Mouse (Mus musculus) midbrain, embryonic 10.5 days (tissue): ENCODE measurements around the gene Ugt1a1. TPM values are rescaled to one million over a fixed set of nuclear protein-coding genes. Genes with fewer than 3 reads are reported as not detected.

ENCODE experiments used
- DNase-seq: peaks from one replicate; pipeline ENCODE4 v3.0.0-alpha.2; 2017; ENCODE audit warnings: low spot score
- H3K27ac ChIP-seq: fragments of 300-500 bp; sonication (generic); replicated peaks from 2 replicates; pipeline ENCODE4 v1.5.1; 2016; ENCODE audit warnings: mild to moderate bottlenecking
- H3K27me3 ChIP-seq: fragments of 300-500 bp; sonication (generic); 2 replicates; pipeline ENCODE4 v1.6.1; 2016; ENCODE audit warnings: low read depth, mild to moderate bottlenecking; ENCODE audit not compliant: poor library complexity, severe bottlenecking
- H3K36me3 ChIP-seq: fragments of 300-500 bp; sonication (generic); 2 replicates; pipeline ENCODE4 v1.6.1; 2016; ENCODE audit warnings: mild to moderate bottlenecking, moderate library complexity
- H3K4me1 ChIP-seq: fragments of 300-500 bp; sonication (generic); 2 replicates; pipeline ENCODE4 v1.6.1; 2016
- H3K4me3 ChIP-seq: fragments of 300-500 bp; sonication (generic); 2 replicates; pipeline ENCODE4 v1.5.1; 2016; ENCODE audit warnings: mild to moderate bottlenecking, moderate library complexity
- H3K9me3 ChIP-seq: fragments of 300-500 bp; sonication (generic); replicated peaks from 2 replicates; pipeline ENCODE4 v1.6.1; 2016; ENCODE audit warnings: mild to moderate bottlenecking
- WGBS: fragments of 180-500 bp; shearing (Covaris S2); methylation state at CpG from one replicate; pipeline ENCODE4 v1.1.7; 2016; 5-methylcytosine and 5-hydroxymethylcytosine counted together
- polyA plus RNA-seq: library from polyadenylated mRNA; unstranded; fragments of >200 nt; fragmentation: Nextera tagmentation; extraction: Ambion mirVana; gene quantifications from 2 replicates; pipeline ENCODE4 v1.2.1, GENCODE M21; 2016

The Ugt1a1 gene
- polyA plus RNA-seq, 1 experiment from 2014 or later = not detected

GRCm38 (mm10) chr1:88212341-88213045 lies 734 bp downstream of the Ugt1a1 start:
- Histone ChIP-seq H3K27me3 (0 out of 2 replicates have a peak, but pooled peaks cover 1% of the 10 kb centered on the region), H3K36me3 (no peaks in the 10 kb centered on the region), H3K27ac (no peak overlapping the region), H3K4me3 (no peak overlapping the region), H3K4me1 (no peaks in the 10 kb centered on the region), H3K9me3 (peaks cover 3% of the 10 kb centered on the region)
- 64% methylated on average over 8 of the region's 8 CpGs for WGBS
- peak; percentile 25 for DNase-seq

- DNase-seq = no peak
- WGBS = 81% methylated on average over 1 of the region's 1 CpGs
Measured at GRCm38 (mm10) chr1:88213061-88213460, 1.3 kb downstream of the Ugt1a1 start.

GRCm38 (mm10) chr1:88213766-88214461 lies 2.2 kb downstream of the Ugt1a1 start:
- Histone ChIP-seq H3K27me3 (no peaks in the 10 kb centered on the region), H3K27ac (no peak overlapping the region), H3K9me3 (peaks cover 3% of the 10 kb centered on the region), H3K4me3 (no peak overlapping the region), H3K4me1 (no peaks in the 10 kb centered on the region), H3K36me3 (no peaks in the 10 kb centered on the region)
- peak; percentile 21 for DNase-seq
- WGBS = 84% methylated on average over 2 of the region's 2 CpGs

More at GRCm38 (mm10) chr1:88213061-88213460, 1.3 kb downstream of the Ugt1a1 start:
- peaks cover 3% of the 10 kb centered on the region for H3K9me3 ChIP-seq
- no peaks in the 10 kb centered on the region for H3K27me3 ChIP-seq
- H3K4me3 ChIP-seq = no peak overlapping the region
- no peaks in the 10 kb centered on the region for H3K36me3 ChIP-seq
- H3K4me1 ChIP-seq = no peaks in the 10 kb centered on the region
- no peak overlapping the region for H3K27ac ChIP-seq

- no peaks in the 10 kb centered on the region for H3K4me1 ChIP-seq
- 82% methylated on average over 2 of the region's 2 CpGs for WGBS
- no peak overlapping the region for H3K4me3 ChIP-seq
- no peak overlapping the region for H3K27ac ChIP-seq
- peak; percentile 15 for DNase-seq
- peaks cover 3% of the 10 kb centered on the region for H3K9me3 ChIP-seq
- no peaks in the 10 kb centered on the region for H3K36me3 ChIP-seq
- no peaks in the 10 kb centered on the region for H3K27me3 ChIP-seq
Measured at GRCm38 (mm10) chr1:88214462-88214952, 2.7 kb downstream of the Ugt1a1 start.

GRCm38 (mm10) chr1:88215466-88216380 lies 4.0 kb downstream of the Ugt1a1 start:
- H3K36me3 ChIP-seq = no peaks in the 10 kb centered on the region
- no peaks in the 10 kb centered on the region for H3K4me1 ChIP-seq
- H3K9me3 ChIP-seq = no peaks in the 10 kb centered on the region; the same call in 1 of the 2 replicates
- H3K27ac ChIP-seq = no peak overlapping the region
- H3K27me3 ChIP-seq = no peaks in the 10 kb centered on the region
- no peak overlapping the region for H3K4me3 ChIP-seq
- DNase-seq = peak; percentile 21
- WGBS = 72% methylated on average over 10 of the region's 10 CpGs

GRCm38 (mm10) chr1:88216551-88216950 lies 4.8 kb downstream of the Ugt1a1 start:
- Histone ChIP-seq H3K27ac (no peak overlapping the region), H3K4me1 (no peaks in the 10 kb centered on the region), H3K36me3 (no peaks in the 10 kb centered on the region), H3K4me3 (no peak overlapping the region), H3K9me3 (no peaks in the 10 kb centered on the region; the same call in 1 of the 2 replicates), H3K27me3 (no peaks in the 10 kb centered on the region)
- peak; percentile 15 for DNase-seq
- WGBS = 57% methylated on average over 2 of the region's 2 CpGs

GRCm38 (mm10) chr1:88217144-88217543 lies 5.4 kb downstream of the Ugt1a1 start:
- H3K4me3 ChIP-seq = no peak overlapping the region
- DNase-seq = peak; percentile 16
- H3K9me3 ChIP-seq = no peaks in the 10 kb centered on the region; the same call in 1 of the 2 replicates
- no peaks in the 10 kb centered on the region for H3K36me3 ChIP-seq
- H3K27ac ChIP-seq = no peak overlapping the region
- 68% methylated on average over 2 of the region's 2 CpGs for WGBS
- H3K4me1 ChIP-seq = no peaks in the 10 kb centered on the region
- no peaks in the 10 kb centered on the region for H3K27me3 ChIP-seq

GRCm38 (mm10) chr1:88217576-88217975 lies 5.8 kb downstream of the Ugt1a1 start:
- Histone ChIP-seq H3K27me3 (no peaks in the 10 kb centered on the region), H3K4me3 (no peak overlapping the region), H3K27ac (no peak overlapping the region), H3K36me3 (no peaks in the 10 kb centered on the region), H3K9me3 (no peaks in the 10 kb centered on the region; the same call in 1 of the 2 replicates), H3K4me1 (no peaks in the 10 kb centered on the region)
- no peak for DNase-seq
- 43% methylated on average over 3 of the region's 3 CpGs for WGBS

GRCm38 (mm10) chr1:88218051-88218450 lies 6.3 kb downstream of the Ugt1a1 start:
- no peak overlapping the region for H3K4me3 ChIP-seq
- H3K9me3 ChIP-seq = no peaks in the 10 kb centered on the region; the same call in 1 of the 2 replicates
- peak; percentile 20 for DNase-seq
- 76% methylated on average over 9 of the region's 9 CpGs for WGBS
- H3K36me3 ChIP-seq = no peaks in the 10 kb centered on the region
- H3K27me3 ChIP-seq = no peaks in the 10 kb centered on the region
- H3K27ac ChIP-seq = no peak overlapping the region
- no peaks in the 10 kb centered on the region for H3K4me1 ChIP-seq

GRCm38 (mm10) chr1:88218591-88218990 lies 6.8 kb downstream of the Ugt1a1 start:
- H3K36me3 ChIP-seq = no peaks in the 10 kb centered on the region
- no peak overlapping the region for H3K27ac ChIP-seq
- H3K4me3 ChIP-seq = no peak overlapping the region
- H3K27me3 ChIP-seq = no peaks in the 10 kb centered on the region
- DNase-seq = peak; percentile 15
- 52% methylated on average over 4 of the region's 4 CpGs for WGBS
- no peaks in the 10 kb centered on the region for H3K4me1 ChIP-seq
- no peaks in the 10 kb centered on the region; the same call in 1 of the 2 replicates for H3K9me3 ChIP-seq

- WGBS = 17% methylated on average over 1 of the region's 1 CpGs
Measured at GRCm38 (mm10) chr1:88219054-88219453, 7.3 kb downstream of the Ugt1a1 start.

GRCm38 (mm10) chr1:88220336-88220735 lies 8.6 kb downstream of the Ugt1a1 start:
- H3K4me3 ChIP-seq = no peak overlapping the region
- no peaks in the 10 kb centered on the region for H3K27me3 ChIP-seq
- H3K9me3 ChIP-seq = peaks cover 2% of the 10 kb centered on the region
- no peaks in the 10 kb centered on the region for H3K36me3 ChIP-seq
- H3K27ac ChIP-seq = no peak overlapping the region
- no peaks in the 10 kb centered on the region for H3K4me1 ChIP-seq
- DNase-seq = peak; percentile 18

More at GRCm38 (mm10) chr1:88219054-88219453, 7.3 kb downstream of the Ugt1a1 start:
- Histone ChIP-seq H3K9me3 (no peaks in the 10 kb centered on the region; the same call in 1 of the 2 replicates), H3K27ac (no peak overlapping the region), H3K4me3 (no peak overlapping the region), H3K4me1 (no peaks in the 10 kb centered on the region), H3K36me3 (no peaks in the 10 kb centered on the region), H3K27me3 (no peaks in the 10 kb centered on the region)
- no peak for DNase-seq
